Mouse (Mus musculus): ENCODE measurements around the gene Apba1. TPM values are rescaled to one million over a fixed set of nuclear protein-coding genes. Genes with fewer than 3 reads are reported as not detected.

The Apba1 gene
- polyA plus RNA-seq, 2 experiments: 0.04 to 0.07 TPM

GRCm38 (mm10) chr19:23875819-23876218 lies 117.1 kb downstream of the Apba1 start:
- Histone ChIP-seq H3K9ac (replicated peaks) (no peak overlapping the region), H3K27ac (no peak overlapping the region), H3K4me1 (replicated peaks; ENCODE audit: control insufficient read depth in 2 of 2, insufficient read depth in 2 of 2, low read length in 1 of 2) (no peaks in the 10 kb centered on the region), H3K27me3 (ENCODE audit: control insufficient read depth, insufficient read depth, low read length) (no peaks in the 10 kb centered on the region), H3K4me3 (ENCODE audit: insufficient read depth in 1 of 2, low read depth in 2 of 2, low read length in 2 of 2) (no peak overlapping the region), H3K36me3 (replicated peaks; ENCODE audit: control insufficient read depth, insufficient read depth, low read depth) (no peaks in the 10 kb centered on the region), H3K9me3 (ENCODE audit: control insufficient read depth, low read length) (no peaks in the 10 kb centered on the region), H3K4me2 (ENCODE audit: low read depth) (no peak overlapping the region)
- WGBS (ENCODE audit: insufficient replicate concordance): 58% methylated on average over 5 of the region's 5 CpGs
- TF ChIP-seq EP300 (IDR thresholded peaks at IDR 0.05; ENCODE audit: low read depth): no peak
- no peak for TF ChIP-seq CTCF (IDR thresholded peaks at IDR 0.05; ENCODE audit: low read depth)
- no peak for DNase-seq (ENCODE audit: low read depth in 3 of 3, low spot score in 3 of 3)
- no peak for ATAC-seq (ENCODE audit: insufficient read depth)

- 64% methylated on average over 7 of the region's 7 CpGs for WGBS (ENCODE audit: insufficient replicate concordance)
- no peaks in the 10 kb centered on the region for H3K4me1 ChIP-seq (replicated peaks; ENCODE audit: control insufficient read depth in 2 of 2, insufficient read depth in 2 of 2, low read length in 1 of 2)
- H3K4me2 ChIP-seq (ENCODE audit: low read depth): no peak overlapping the region
- no peaks in the 10 kb centered on the region for H3K27me3 ChIP-seq (ENCODE audit: control insufficient read depth, insufficient read depth, low read length)
- H3K36me3 ChIP-seq (replicated peaks; ENCODE audit: control insufficient read depth, insufficient read depth, low read depth): no peaks in the 10 kb centered on the region
- DNase-seq (ENCODE audit: low read depth in 3 of 3, low spot score in 3 of 3): no peak
- H3K27ac ChIP-seq: no peak overlapping the region
- no peaks in the 10 kb centered on the region for H3K9me3 ChIP-seq (ENCODE audit: control insufficient read depth, low read length)
- H3K4me3 ChIP-seq (ENCODE audit: insufficient read depth in 1 of 2, low read depth in 2 of 2, low read length in 2 of 2): no peak overlapping the region
- TF ChIP-seq EP300 (IDR thresholded peaks at IDR 0.05; ENCODE audit: low read depth) (no peak), CTCF (IDR thresholded peaks at IDR 0.05; ENCODE audit: low read depth) (no peak)
- no peak overlapping the region for H3K9ac ChIP-seq (replicated peaks)
- no peak for ATAC-seq (ENCODE audit: insufficient read depth)
Measured at GRCm38 (mm10) chr19:23879862-23880261, 121.2 kb downstream of the Apba1 start.

- Histone ChIP-seq H3K27ac (no peak overlapping the region), H3K27me3 (ENCODE audit: control insufficient read depth, insufficient read depth, low read length) (no peaks in the 10 kb centered on the region), H3K9me3 (ENCODE audit: control insufficient read depth, low read length) (no peaks in the 10 kb centered on the region), H3K36me3 (replicated peaks; ENCODE audit: control insufficient read depth, insufficient read depth, low read depth) (no peaks in the 10 kb centered on the region), H3K4me2 (ENCODE audit: low read depth) (no peak overlapping the region), H3K9ac (replicated peaks) (no peak overlapping the region), H3K4me3 (ENCODE audit: insufficient read depth in 1 of 2, low read depth in 2 of 2, low read length in 2 of 2) (no peak overlapping the region), H3K4me1 (replicated peaks; ENCODE audit: control insufficient read depth in 2 of 2, insufficient read depth in 2 of 2, low read length in 1 of 2) (no peaks in the 10 kb centered on the region)
- ATAC-seq (ENCODE audit: insufficient read depth) (no peak), DNase-seq (ENCODE audit: low read depth in 3 of 3, low spot score in 3 of 3) (no peak)
- TF ChIP-seq EP300 (IDR thresholded peaks at IDR 0.05; ENCODE audit: low read depth): no peak
- no peak for TF ChIP-seq CTCF (IDR thresholded peaks at IDR 0.05; ENCODE audit: low read depth)
- WGBS (ENCODE audit: insufficient replicate concordance): 70% methylated on average over 5 of the region's 5 CpGs
Measured at GRCm38 (mm10) chr19:23886169-23886568, 127.5 kb downstream of the Apba1 start.

- no peaks in the 10 kb centered on the region for H3K36me3 ChIP-seq (replicated peaks; ENCODE audit: control insufficient read depth, insufficient read depth, low read depth)
- no peaks in the 10 kb centered on the region for H3K4me1 ChIP-seq (replicated peaks; ENCODE audit: control insufficient read depth in 2 of 2, insufficient read depth in 2 of 2, low read length in 1 of 2)
- ATAC-seq (ENCODE audit: insufficient read depth): no peak
- no peak overlapping the region for H3K4me2 ChIP-seq (ENCODE audit: low read depth)
- H3K4me3 ChIP-seq (ENCODE audit: insufficient read depth in 1 of 2, low read depth in 2 of 2, low read length in 2 of 2): no peak overlapping the region
- no peaks in the 10 kb centered on the region for H3K9me3 ChIP-seq (ENCODE audit: control insufficient read depth, low read length)
- no peak for DNase-seq (ENCODE audit: low read depth in 3 of 3, low spot score in 3 of 3)
- no peak for TF ChIP-seq EP300 (IDR thresholded peaks at IDR 0.05; ENCODE audit: low read depth)
- no peak for TF ChIP-seq CTCF (IDR thresholded peaks at IDR 0.05; ENCODE audit: low read depth)
- 62% methylated on average over 6 of the region's 6 CpGs for WGBS (ENCODE audit: insufficient replicate concordance)
- peaks cover 16% of the 10 kb centered on the region for H3K27me3 ChIP-seq (ENCODE audit: control insufficient read depth, insufficient read depth, low read length)
- H3K27ac ChIP-seq: no peak overlapping the region
- no peak overlapping the region for H3K9ac ChIP-seq (replicated peaks)
Measured at GRCm38 (mm10) chr19:23891421-23891820, 132.7 kb downstream of the Apba1 start.

GRCm38 (mm10) chr19:23892633-23893032 lies 133.9 kb downstream of the Apba1 start:
- no peaks in the 10 kb centered on the region for H3K9me3 ChIP-seq (ENCODE audit: control insufficient read depth, low read length)
- no peaks in the 10 kb centered on the region for H3K36me3 ChIP-seq (replicated peaks; ENCODE audit: control insufficient read depth, insufficient read depth, low read depth)
- no peak overlapping the region for H3K9ac ChIP-seq (replicated peaks)
- DNase-seq (ENCODE audit: low read depth in 3 of 3, low spot score in 3 of 3) (no peak), ATAC-seq (ENCODE audit: insufficient read depth) (no peak)
- no peaks in the 10 kb centered on the region for H3K4me1 ChIP-seq (replicated peaks; ENCODE audit: control insufficient read depth in 2 of 2, insufficient read depth in 2 of 2, low read length in 1 of 2)
- H3K4me3 ChIP-seq (ENCODE audit: insufficient read depth in 1 of 2, low read depth in 2 of 2, low read length in 2 of 2): no peak overlapping the region
- no peak overlapping the region for H3K27ac ChIP-seq
- no peak overlapping the region for H3K4me2 ChIP-seq (ENCODE audit: low read depth)
- 29% methylated on average over 23 of the region's 37 CpGs for WGBS (ENCODE audit: insufficient replicate concordance)
- H3K27me3 ChIP-seq (ENCODE audit: control insufficient read depth, insufficient read depth, low read length): peaks cover 16% of the 10 kb centered on the region
- TF ChIP-seq CTCF (IDR thresholded peaks at IDR 0.05; ENCODE audit: low read depth): no peak
- TF ChIP-seq EP300 (IDR thresholded peaks at IDR 0.05; ENCODE audit: low read depth): no peak

Data from liver, embryonic 14.5 days (tissue).